ENCODE assay signal across 15 mouse cellular contexts in the genomic region with DNA sequence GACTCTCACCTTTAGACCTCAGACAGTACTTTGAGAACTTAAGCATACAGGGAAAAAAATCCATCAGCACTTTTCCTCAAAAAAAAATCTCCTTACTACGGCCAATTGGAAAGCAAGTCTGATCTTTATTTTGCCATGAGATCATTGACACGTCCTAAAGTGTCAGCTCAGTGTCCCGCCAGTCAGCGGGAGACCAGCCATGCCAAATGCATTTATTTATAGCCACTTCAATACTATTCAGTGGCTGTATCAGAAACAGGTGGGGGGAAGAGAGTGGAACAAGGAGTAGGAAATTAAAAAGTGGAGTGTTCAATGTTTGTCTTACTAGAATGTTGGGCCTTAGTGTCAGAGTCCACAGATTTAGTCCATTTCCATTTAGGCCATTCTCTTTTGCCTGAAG.
"Had no signal": no experiment of that assay in that cellular context is flagged by ENCODE, and none has a peak within 500 bp of the region (broad histone marks: within the 10 kb centered on the region; RNA-seq: fewer than 3 reads in every experiment).

No protein-coding gene starts in this region.

- H3K4me2 ChIP-seq: limb, embryonic 15.5 days; liver, embryonic 12.5 days; lung, embryonic 14.5 days; midbrain, embryonic 11.5 days; midbrain, embryonic 15.5 days; neural tube, embryonic 12.5 days had no signal

- H3K4me3 ChIP-seq: limb, embryonic 15.5 days; liver, embryonic 12.5 days; megakaryocyte, embryonic 14.5 days; midbrain, embryonic 15.5 days; neural tube, embryonic 12.5 days had no signal

- H3K27ac ChIP-seq: limb, embryonic 15.5 days; liver, embryonic 12.5 days; macrophage; midbrain, embryonic 15.5 days; neural tube, embryonic 12.5 days had no signal

- H3K27me3 ChIP-seq: limb, embryonic 15.5 days; liver, embryonic 12.5 days; megakaryocyte, embryonic 14.5 days; midbrain, embryonic 15.5 days; neural tube, embryonic 12.5 days had no signal

- ATAC-seq: liver, embryonic 12.5 days; midbrain, embryonic 15.5 days had no signal

- H3K36me3 ChIP-seq: midbrain, embryonic 15.5 days had no signal

- DNase-seq: kidney, postnatal 25 days; layer of hippocampus, adult 9-11 months; layer of hippocampus, postnatal 36 days; lung, embryonic 14.5 days; lung, postnatal 10 days; spleen, adult 18-20 months; thymus, adult 18-20 months; thymus, postnatal 14 days had no signal

- H3K9ac ChIP-seq: limb, embryonic 15.5 days; liver, embryonic 12.5 days; lung, embryonic 14.5 days; midbrain, embryonic 15.5 days; neural tube, embryonic 12.5 days had no signal

- H3K4me1 ChIP-seq: limb, embryonic 15.5 days; liver, embryonic 12.5 days; midbrain, embryonic 15.5 days; neural tube, embryonic 12.5 days had no signal

- H3K9me3 ChIP-seq: limb, embryonic 15.5 days; liver, embryonic 12.5 days; megakaryocyte, embryonic 14.5 days; midbrain, embryonic 15.5 days; neural tube, embryonic 12.5 days had no signal
